Mouse (Mus musculus) leukemia stem cell, adult 10-12 weeks (primary cell): ENCODE results near the gene Enkur. TPM values are rescaled to one million over a fixed set of nuclear protein-coding genes. Genes with fewer than 3 reads are reported as not detected.

ENCODE experiments used
- polyA plus RNA-seq: library from polyadenylated mRNA; stranded (reverse); fragments of >175 nt; gene quantifications from 2 replicates; pipeline ENCODE4 v1.2.3, GENCODE M21; 2012; ENCODE audit warnings: low replicate concordance

Gene Enkur
- not detected in 2 replicates for polyA plus RNA-seq

GRCm38 (mm10) chr2:21204912-21205830 lies at the start of gene Enkur, which contains the start of gene Thnsl1:
TSS of gene Enkur (minus strand) at chr2:21205365.
TSS of gene Thnsl1 (plus strand) at chr2:21205724.

Other genes starting within 250 kb of the Enkur start
- 50.2 and 58.3 TPM in 2 replicates for gene Arhgap21, start 236.5 kb downstream of the Enkur start, polyA plus RNA-seq
- gene Thnsl1, start 359 bp upstream of the Enkur start, polyA plus RNA-seq = 1.5 TPM in 1 of 2 replicates, not detected in the other
- gene Gpr158, start 162.2 kb upstream of the Enkur start, polyA plus RNA-seq = not detected in 2 replicates